Mouse (Mus musculus) E14TG2a.4 (cell line): ENCODE data around the gene Gm28043.

ENCODE experiments used
- CTCF ChIP-seq: conservative IDR thresholded peaks from 2 replicates; pipeline ENCODE4 v1.5.1; 2014; ENCODE audit warnings: low read length
- NANOG ChIP-seq: IDR thresholded peaks from 2 replicates; pipeline ENCODE4 v1.6.1; 2014; ENCODE audit warnings: borderline replicate concordance, low read length, mixed read lengths

- no peak for TF ChIP-seq CTCF
- TF ChIP-seq NANOG: no peak
These were observed 78.9 kb downstream of the Gm28043 start for GRCm38 (mm10) chr17:29693571-29693970.
